Mouse (Mus musculus) stomach, embryonic 14.5 days (tissue): Measurements from ENCODE around the gene Nf1. TPM values are rescaled to one million over a fixed set of nuclear protein-coding genes. Genes with fewer than 3 reads are reported as not detected.

Source experiments
- polyA plus RNA-seq: library from polyadenylated mRNA; unstranded; fragments of >200 nt; fragmentation: Nextera tagmentation; extraction: Ambion mirVana; gene quantifications from 2 replicates; pipeline ENCODE4 v1.2.1, GENCODE M21; 2014

Gene Nf1
- polyA plus RNA-seq, 1 experiment from 2014 or later = 16.9 TPM

Other genes starting within 250 kb of the Nf1 start
- 3.6 and 3.8 TPM in 2 replicates for gene Ksr1, start 193.3 kb upstream of the Nf1 start, polyA plus RNA-seq
- 302 and 323 TPM in 2 replicates for gene Wsb1, start 85.0 kb upstream of the Nf1 start, polyA plus RNA-seq
- gene Gm9964, start 42.8 kb upstream of the Nf1 start, polyA plus RNA-seq = not detected in 2 replicates
- 0.56 and 0.62 TPM in 2 replicates for gene Omg, start 164.4 kb downstream of the Nf1 start, polyA plus RNA-seq
- gene Evi2b, start 184.1 kb downstream of the Nf1 start, polyA plus RNA-seq = 0.42 and 1.3 TPM in 2 replicates
- gene Evi2, start 190.9 kb downstream of the Nf1 start, polyA plus RNA-seq = 1.5 and 2.2 TPM in 2 replicates
- 4.0 and 5.6 TPM in 2 replicates for gene Evi2a, start 190.9 kb downstream of the Nf1 start, polyA plus RNA-seq